ENCODE assay signal across 7 mouse cellular contexts in genomic region chr7:5021197-5021596, GRCm38 (mm10). TPM values are rescaled to one million over a fixed set of nuclear protein-coding genes. Genes with fewer than 3 reads are reported as not detected.
DNase-seq lines count a peak whose midpoint lies in the region; ATAC-seq and TF ChIP-seq lines count a peak whose summit lies in the region.

No protein-coding gene starts in this region.

- no peak for TF ChIP-seq EP300 in lung, postnatal 0 days (IDR thresholded peaks at IDR 0.05)

- peak overlapping the region; percentile 84 for H3K4me3 ChIP-seq in lung, postnatal 0 days (ENCODE audit: low read depth, low read length)
- peak overlapping the region; percentile 94 for H3K4me3 ChIP-seq in forebrain, embryonic 10.5 days
- H3K4me3 ChIP-seq in limb, embryonic 12.5 days (replicated peaks), result peak overlapping the region; percentile 84
- H3K4me3 ChIP-seq in stomach, embryonic 14.5 days (ENCODE audit: low read depth, low read length), result peak overlapping the region; percentile 85

- 43% methylated on average over 5 of the region's 5 CpGs for WGBS in lung, postnatal 0 days
- 56% methylated on average over 5 of the region's 5 CpGs for WGBS in forebrain, embryonic 10.5 days
- 52% methylated on average over 5 of the region's 5 CpGs for WGBS in limb, embryonic 12.5 days
- 43% methylated on average over 5 of the region's 5 CpGs for WGBS in stomach, embryonic 14.5 days

- H3K36me3 ChIP-seq in lung, postnatal 0 days (ENCODE audit: insufficient read depth, low read length), result no peaks in the 10 kb centered on the region
- peaks cover 62% of the 10 kb centered on the region for H3K36me3 ChIP-seq in forebrain, embryonic 10.5 days (replicated peaks)
- peaks cover 56% of the 10 kb centered on the region for H3K36me3 ChIP-seq in limb, embryonic 12.5 days
- H3K36me3 ChIP-seq in stomach, embryonic 14.5 days (ENCODE audit: control insufficient read depth, insufficient read depth, low read length), result peaks cover 29% of the 10 kb centered on the region

- TF ChIP-seq CTCF in lung, postnatal 0 days (IDR thresholded peaks at IDR 0.05), result no peak

- no peak for DNase-seq in lung, postnatal 0 days (ENCODE audit: low spot score)
- no peak for DNase-seq in lung, postnatal 36 days
- no peak for DNase-seq in forebrain, embryonic 10.5 days (ENCODE audit: extremely low spot score, low spot score)
- DNase-seq in frontal cortex, postnatal 10 days (ENCODE audit: low spot score in 2 of 2), result no peak
- no peak for DNase-seq in ovary, postnatal 14 days (ENCODE audit: low spot score)

- peak overlapping the region; percentile 98 for H3K27ac ChIP-seq in lung, postnatal 0 days (ENCODE audit: low read length)
- H3K27ac ChIP-seq in forebrain, embryonic 10.5 days, result peak overlapping the region; percentile 98
- H3K27ac ChIP-seq in limb, embryonic 12.5 days, result 0 out of 2 replicates have a peak overlapping the region, but pooled peaks have one; percentile 98
- H3K27ac ChIP-seq in stomach, embryonic 14.5 days (ENCODE audit: low read length), result peak overlapping the region; percentile 98

- ATAC-seq in lung, postnatal 0 days, result no peak
- ATAC-seq in limb, embryonic 12.5 days (ENCODE audit: insufficient number of reproducible peaks, insufficient read depth, low FRiP score, low TSS enrichment, low read depth), result no peak
- no peak for ATAC-seq in stomach, embryonic 14.5 days (ENCODE audit: insufficient number of reproducible peaks, insufficient read depth, low FRiP score, low read depth)

- H3K9ac ChIP-seq in lung, postnatal 0 days (replicated peaks; ENCODE audit: low read depth), result peak overlapping the region; percentile 96
- H3K9ac ChIP-seq in limb, embryonic 12.5 days (replicated peaks), result peak overlapping the region; percentile 93
- peak overlapping the region; percentile 84 for H3K9ac ChIP-seq in stomach, embryonic 14.5 days (replicated peaks; ENCODE audit: low read depth, low read length)

- H3K27me3 ChIP-seq in lung, postnatal 0 days (replicated peaks; ENCODE audit: insufficient read depth, low read length), result no peaks in the 10 kb centered on the region
- H3K27me3 ChIP-seq in forebrain, embryonic 10.5 days (ENCODE audit: poor library complexity, severe bottlenecking), result no peaks in the 10 kb centered on the region
- H3K27me3 ChIP-seq in limb, embryonic 12.5 days, result no peaks in the 10 kb centered on the region
- no peaks in the 10 kb centered on the region for H3K27me3 ChIP-seq in stomach, embryonic 14.5 days (ENCODE audit: control insufficient read depth, insufficient read depth, low read length)

- H3K4me1 ChIP-seq in lung, postnatal 0 days (ENCODE audit: insufficient read depth, low read depth, low read length), result 0 out of 2 replicates have a peak, but pooled peaks cover 4% of the 10 kb centered on the region
- H3K4me1 ChIP-seq in forebrain, embryonic 10.5 days, result peaks cover 26% of the 10 kb centered on the region
- peaks cover 19% of the 10 kb centered on the region for H3K4me1 ChIP-seq in limb, embryonic 12.5 days (replicated peaks)
- peaks cover 9% of the 10 kb centered on the region; the same call in 1 of the 2 replicates for H3K4me1 ChIP-seq in stomach, embryonic 14.5 days (ENCODE audit: control insufficient read depth, insufficient read depth, low read length)

- peak overlapping the region; percentile 73 for H3K4me2 ChIP-seq in lung, postnatal 0 days (replicated peaks; ENCODE audit: low read depth, low read length)
- H3K4me2 ChIP-seq in limb, embryonic 12.5 days, result peak overlapping the region; percentile 87
- peak overlapping the region; percentile 84 for H3K4me2 ChIP-seq in stomach, embryonic 14.5 days (replicated peaks; ENCODE audit: low read depth, low read length)

- H3K9me3 ChIP-seq in lung, postnatal 0 days (ENCODE audit: low read length), result no peaks in the 10 kb centered on the region
- peaks cover 12% of the 10 kb centered on the region; the same call in 1 of the 2 replicates for H3K9me3 ChIP-seq in forebrain, embryonic 10.5 days
- no peaks in the 10 kb centered on the region for H3K9me3 ChIP-seq in limb, embryonic 12.5 days
- H3K9me3 ChIP-seq in stomach, embryonic 14.5 days (ENCODE audit: control insufficient read depth, low read depth, low read length), result no peaks in the 10 kb centered on the region

RNA-seq across cellular contexts. Expression of gene Ccdc106, which starts 0.8 kb away (rescaled TPM):
- 0.42 and 1.2 TPM in 2 replicates for polyA plus RNA-seq in lung, postnatal 0 days (2015; fragmentation: Nextera tagmentation; extraction: Ambion mirVana)
- 4.7 and 6.6 TPM in 2 replicates for polyA plus RNA-seq in forebrain, embryonic 10.5 days (2016; fragmentation: Nextera tagmentation; extraction: Ambion mirVana)
- polyA plus RNA-seq in limb, embryonic 12.5 days (2016; fragmentation: Nextera tagmentation; extraction: Ambion mirVana), result 27.3 and 27.5 TPM in 2 replicates
- 22.4 and 25.0 TPM in 2 replicates for polyA plus RNA-seq in stomach, embryonic 14.5 days (2014; fragmentation: Nextera tagmentation; extraction: Ambion mirVana)

RNA-seq across cellular contexts. Expression of gene Zfp865, which starts 1.0 kb away (rescaled TPM):
- 3.4 and 3.8 TPM in 2 replicates for polyA plus RNA-seq in lung, postnatal 0 days (2015; fragmentation: Nextera tagmentation; extraction: Ambion mirVana)
- 5.1 and 5.7 TPM in 2 replicates for polyA plus RNA-seq in forebrain, embryonic 10.5 days (2016; fragmentation: Nextera tagmentation; extraction: Ambion mirVana)
- polyA plus RNA-seq in limb, embryonic 12.5 days (2016; fragmentation: Nextera tagmentation; extraction: Ambion mirVana), result 7.0 and 8.1 TPM in 2 replicates
- polyA plus RNA-seq in stomach, embryonic 14.5 days (2014; fragmentation: Nextera tagmentation; extraction: Ambion mirVana), result 8.9 and 9.1 TPM in 2 replicates

RNA-seq across cellular contexts. Expression of gene Gm44973, which starts 5.9 kb away (rescaled TPM):
- polyA plus RNA-seq in lung, postnatal 0 days (2015; fragmentation: Nextera tagmentation; extraction: Ambion mirVana), result 2.1 and 4.4 TPM in 2 replicates
- 1.0 and 1.1 TPM in 2 replicates for polyA plus RNA-seq in forebrain, embryonic 10.5 days (2016; fragmentation: Nextera tagmentation; extraction: Ambion mirVana)
- 1.2 TPM in 1 of 2 replicates, not detected in the other for polyA plus RNA-seq in limb, embryonic 12.5 days (2016; fragmentation: Nextera tagmentation; extraction: Ambion mirVana)
- 1.2 and 3.3 TPM in 2 replicates for polyA plus RNA-seq in stomach, embryonic 14.5 days (2014; fragmentation: Nextera tagmentation; extraction: Ambion mirVana)

RNA-seq across cellular contexts. Expression of gene Fiz1, which starts 6.7 kb away (rescaled TPM):
- polyA plus RNA-seq in lung, postnatal 0 days (2015; fragmentation: Nextera tagmentation; extraction: Ambion mirVana), result 20.5 and 20.8 TPM in 2 replicates
- 54.0 and 54.1 TPM in 2 replicates for polyA plus RNA-seq in forebrain, embryonic 10.5 days (2016; fragmentation: Nextera tagmentation; extraction: Ambion mirVana)
- 57.9 and 58.9 TPM in 2 replicates for polyA plus RNA-seq in limb, embryonic 12.5 days (2016; fragmentation: Nextera tagmentation; extraction: Ambion mirVana)
- polyA plus RNA-seq in stomach, embryonic 14.5 days (2014; fragmentation: Nextera tagmentation; extraction: Ambion mirVana), result 33.0 and 35.7 TPM in 2 replicates

RNA-seq across cellular contexts. Expression of gene Zfp524, which starts 7.0 kb away (rescaled TPM):
- 22.4 and 24.6 TPM in 2 replicates for polyA plus RNA-seq in lung, postnatal 0 days (2015; fragmentation: Nextera tagmentation; extraction: Ambion mirVana)
- polyA plus RNA-seq in forebrain, embryonic 10.5 days (2016; fragmentation: Nextera tagmentation; extraction: Ambion mirVana), result 8.4 and 9.4 TPM in 2 replicates
- polyA plus RNA-seq in limb, embryonic 12.5 days (2016; fragmentation: Nextera tagmentation; extraction: Ambion mirVana), result 7.1 and 7.8 TPM in 2 replicates
- 14.1 and 18.0 TPM in 2 replicates for polyA plus RNA-seq in stomach, embryonic 14.5 days (2014; fragmentation: Nextera tagmentation; extraction: Ambion mirVana)
